Mouse (Mus musculus): ENCODE measurements around the gene Pold4. TPM values are rescaled to one million over a fixed set of nuclear protein-coding genes. Genes with fewer than 3 reads are reported as not detected.
"Not testable (repeated sequence)": the region's sequence is repeated elsewhere in the genome, so short reads cannot be mapped to it uniquely, and the experiment has no call there.

Gene Pold4
- polyA plus RNA-seq, 1 experiment from 2014 or later, result 31.3 TPM

- not testable (repeated sequence) for H3K4me2 ChIP-seq (ENCODE audit: low read depth, low read length); H3K9ac ChIP-seq (ENCODE audit: low read depth, low read length); H3K4me1 ChIP-seq (ENCODE audit: control insufficient read depth, insufficient read depth, low read length); H3K27ac ChIP-seq (replicated peaks; ENCODE audit: low read depth, low read length); H3K36me3 ChIP-seq (ENCODE audit: control insufficient read depth, insufficient read depth, low read length); ATAC-seq (ENCODE audit: low read depth); DNase-seq (ENCODE audit: low spot score); H3K9me3 ChIP-seq (ENCODE audit: control insufficient read depth, low read length); H3K4me3 ChIP-seq (ENCODE audit: low read depth, low read length); H3K27me3 ChIP-seq (replicated peaks; ENCODE audit: control insufficient read depth, insufficient read depth, low read length)
- WGBS, result 71% methylated on average over 1 of the region's 1 CpGs
Observed at GRCm38 (mm10) chr19:4248683-4249082, 17.0 kb downstream of the Pold4 start.

GRCm38 (mm10) chr19:4254230-4254629, 22.5 kb downstream of the Pold4 start:
- Histone ChIP-seq H3K4me3 (ENCODE audit: low read depth, low read length) (no peak overlapping the region), H3K27me3 (replicated peaks; ENCODE audit: control insufficient read depth, insufficient read depth, low read length) (no peaks in the 10 kb centered on the region), H3K27ac (replicated peaks; ENCODE audit: low read depth, low read length) (no peak overlapping the region), H3K9ac (ENCODE audit: low read depth, low read length) (no peak overlapping the region), H3K36me3 (ENCODE audit: control insufficient read depth, insufficient read depth, low read length) (no peaks in the 10 kb centered on the region), H3K4me2 (ENCODE audit: low read depth, low read length) (no peak overlapping the region), H3K9me3 (ENCODE audit: control insufficient read depth, low read length) (no peaks in the 10 kb centered on the region), H3K4me1 (ENCODE audit: control insufficient read depth, insufficient read depth, low read length) (no peaks in the 10 kb centered on the region)
- WGBS, result 84% methylated on average over 7 of the region's 7 CpGs
- ATAC-seq (ENCODE audit: low read depth) (no peak), DNase-seq (ENCODE audit: low spot score) (no peak)

- ATAC-seq (ENCODE audit: low read depth) (no peak), DNase-seq (ENCODE audit: low spot score) (no peak)
- Histone ChIP-seq H3K4me2 (ENCODE audit: low read depth, low read length) (no peak overlapping the region), H3K4me3 (ENCODE audit: low read depth, low read length) (no peak overlapping the region), H3K9ac (ENCODE audit: low read depth, low read length) (no peak overlapping the region), H3K36me3 (ENCODE audit: control insufficient read depth, insufficient read depth, low read length) (no peaks in the 10 kb centered on the region), H3K27ac (replicated peaks; ENCODE audit: low read depth, low read length) (no peak overlapping the region), H3K4me1 (ENCODE audit: control insufficient read depth, insufficient read depth, low read length) (no peaks in the 10 kb centered on the region), H3K9me3 (ENCODE audit: control insufficient read depth, low read length) (no peaks in the 10 kb centered on the region), H3K27me3 (replicated peaks; ENCODE audit: control insufficient read depth, insufficient read depth, low read length) (no peaks in the 10 kb centered on the region)
- WGBS, result 71% methylated on average over 11 of the region's 11 CpGs
Observed at GRCm38 (mm10) chr19:4255583-4256162, 24.0 kb downstream of the Pold4 start.

GRCm38 (mm10) chr19:4257216-4257896, 25.7 kb downstream of the Pold4 start:
- Histone ChIP-seq H3K4me2 (ENCODE audit: low read depth, low read length) (peak overlapping the region; percentile 74), H3K27ac (replicated peaks; ENCODE audit: low read depth, low read length) (no peak overlapping the region), H3K4me1 (ENCODE audit: control insufficient read depth, insufficient read depth, low read length) (no peaks in the 10 kb centered on the region), H3K9ac (ENCODE audit: low read depth, low read length) (peak overlapping the region; percentile 68), H3K9me3 (ENCODE audit: control insufficient read depth, low read length) (no peaks in the 10 kb centered on the region), H3K4me3 (ENCODE audit: low read depth, low read length) (peak overlapping the region; percentile 58), H3K36me3 (ENCODE audit: control insufficient read depth, insufficient read depth, low read length) (no peaks in the 10 kb centered on the region), H3K27me3 (replicated peaks; ENCODE audit: control insufficient read depth, insufficient read depth, low read length) (no peaks in the 10 kb centered on the region)
- DNase-seq (ENCODE audit: low spot score) (peak; percentile 97), ATAC-seq (ENCODE audit: low read depth) (peak; percentile 92)
- under 1% methylated on average over 41 of the region's 41 CpGs for WGBS

- 22% methylated on average over 12 of the region's 12 CpGs for WGBS
- Histone ChIP-seq H3K27me3 (replicated peaks; ENCODE audit: control insufficient read depth, insufficient read depth, low read length) (no peaks in the 10 kb centered on the region), H3K9me3 (ENCODE audit: control insufficient read depth, low read length) (no peaks in the 10 kb centered on the region), H3K36me3 (ENCODE audit: control insufficient read depth, insufficient read depth, low read length) (no peaks in the 10 kb centered on the region), H3K27ac (replicated peaks; ENCODE audit: low read depth, low read length) (no peak overlapping the region), H3K4me3 (ENCODE audit: low read depth, low read length) (peak overlapping the region; percentile 58), H3K9ac (ENCODE audit: low read depth, low read length) (peak overlapping the region; percentile 68), H3K4me1 (ENCODE audit: control insufficient read depth, insufficient read depth, low read length) (no peaks in the 10 kb centered on the region), H3K4me2 (ENCODE audit: low read depth, low read length) (peak overlapping the region; percentile 74)
- DNase-seq (ENCODE audit: low spot score), result no peak
- ATAC-seq (ENCODE audit: low read depth), result no peak; the same call in 1 of the 2 replicates
Observed at GRCm38 (mm10) chr19:4257897-4258252, 26.2 kb downstream of the Pold4 start.

- 47% methylated on average over 8 of the region's 8 CpGs for WGBS
- no peak for DNase-seq (ENCODE audit: low spot score)
Observed at GRCm38 (mm10) chr19:4261038-4261698, 29.5 kb downstream of the Pold4 start.

GRCm38 (mm10) chr19:4262756-4263155, 31.1 kb downstream of the Pold4 start:
- no peak for ATAC-seq (ENCODE audit: low read depth)
- Histone ChIP-seq H3K9me3 (ENCODE audit: control insufficient read depth, low read length) (no peaks in the 10 kb centered on the region), H3K36me3 (ENCODE audit: control insufficient read depth, insufficient read depth, low read length) (no peaks in the 10 kb centered on the region), H3K9ac (ENCODE audit: low read depth, low read length) (no peak overlapping the region), H3K4me3 (ENCODE audit: low read depth, low read length) (no peak overlapping the region), H3K27ac (replicated peaks; ENCODE audit: low read depth, low read length) (no peak overlapping the region), H3K4me2 (ENCODE audit: low read depth, low read length) (no peak overlapping the region), H3K27me3 (replicated peaks; ENCODE audit: control insufficient read depth, insufficient read depth, low read length) (no peaks in the 10 kb centered on the region), H3K4me1 (ENCODE audit: control insufficient read depth, insufficient read depth, low read length) (no peaks in the 10 kb centered on the region)
- DNase-seq (ENCODE audit: low spot score), result no peak
- WGBS, result 66% methylated on average over 6 of the region's 6 CpGs

More at GRCm38 (mm10) chr19:4261038-4261698, 29.5 kb downstream of the Pold4 start:
- Histone ChIP-seq H3K9ac (ENCODE audit: low read depth, low read length) (no peak overlapping the region), H3K9me3 (ENCODE audit: control insufficient read depth, low read length) (no peaks in the 10 kb centered on the region), H3K36me3 (ENCODE audit: control insufficient read depth, insufficient read depth, low read length) (no peaks in the 10 kb centered on the region), H3K4me3 (ENCODE audit: low read depth, low read length) (no peak overlapping the region), H3K27ac (replicated peaks; ENCODE audit: low read depth, low read length) (no peak overlapping the region), H3K27me3 (replicated peaks; ENCODE audit: control insufficient read depth, insufficient read depth, low read length) (no peaks in the 10 kb centered on the region), H3K4me2 (ENCODE audit: low read depth, low read length) (no peak overlapping the region), H3K4me1 (ENCODE audit: control insufficient read depth, insufficient read depth, low read length) (no peaks in the 10 kb centered on the region)
- no peak for ATAC-seq (ENCODE audit: low read depth)

GRCm38 (mm10) chr19:4263702-4264101, 32.0 kb downstream of the Pold4 start:
- no peaks in the 10 kb centered on the region for H3K36me3 ChIP-seq (ENCODE audit: control insufficient read depth, insufficient read depth, low read length)
- H3K4me1 ChIP-seq (ENCODE audit: control insufficient read depth, insufficient read depth, low read length), result 0 out of 2 replicates have a peak, but pooled peaks cover 3% of the 10 kb centered on the region
- DNase-seq (ENCODE audit: low spot score) (no peak), ATAC-seq (ENCODE audit: low read depth) (peak; percentile 16; the same call in 1 of the 2 replicates)
- H3K9me3 ChIP-seq (ENCODE audit: control insufficient read depth, low read length), result no peaks in the 10 kb centered on the region
- H3K9ac ChIP-seq (ENCODE audit: low read depth, low read length), result no peak overlapping the region
- no peaks in the 10 kb centered on the region for H3K27me3 ChIP-seq (replicated peaks; ENCODE audit: control insufficient read depth, insufficient read depth, low read length)
- H3K4me3 ChIP-seq (ENCODE audit: low read depth, low read length), result no peak overlapping the region
- H3K4me2 ChIP-seq (ENCODE audit: low read depth, low read length), result no peak overlapping the region
- WGBS, result 62% methylated on average over 14 of the region's 14 CpGs
- no peak overlapping the region for H3K27ac ChIP-seq (replicated peaks; ENCODE audit: low read depth, low read length)

Measured in embryonic facial prominence, embryonic 14.5 days (tissue).